Comparison of ENCODE assay signal across 14 mouse cellular contexts in the genomic region with DNA sequence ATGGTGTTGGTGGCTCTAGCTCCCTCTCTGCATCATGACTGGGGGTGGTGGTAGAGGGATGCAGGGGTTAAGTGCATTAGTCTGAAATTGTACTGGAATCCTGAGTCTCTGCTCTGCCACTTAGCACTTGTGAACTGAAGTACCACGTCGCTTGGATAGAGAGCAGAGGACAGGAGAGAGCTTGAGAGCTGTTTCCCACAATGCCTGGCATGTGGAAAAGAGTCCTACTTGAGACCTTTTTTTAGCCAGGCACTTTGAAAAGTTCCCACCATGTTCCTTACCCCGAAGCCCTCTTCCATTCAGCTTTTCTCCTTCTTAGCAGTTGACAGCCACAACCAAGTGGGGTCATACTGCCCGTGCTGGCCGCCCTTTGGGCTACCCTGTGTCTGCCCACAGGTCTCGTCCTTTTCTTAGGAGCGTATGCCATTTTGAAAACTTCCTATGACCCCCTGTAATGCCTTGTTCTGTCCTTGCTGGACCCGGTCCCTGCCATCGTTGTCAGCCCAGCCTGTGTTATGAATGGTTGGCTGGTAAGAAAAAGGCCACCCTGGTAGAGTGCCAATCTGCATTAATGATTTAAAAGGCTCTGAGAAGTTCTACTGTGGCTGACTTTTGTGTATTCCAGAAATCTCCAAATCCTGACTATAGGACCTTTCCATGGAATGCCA. TPM values are rescaled to one million over a fixed set of nuclear protein-coding genes. Genes with fewer than 3 reads are reported as not detected.
A peak's percentile ranks its signal among the peaks of the same experiment; 100 is the strongest.
DNase-seq lines count a peak whose midpoint lies in the region; ATAC-seq lines count a peak whose summit lies in the region.
"Had no signal": no experiment of that assay in that cellular context is flagged by ENCODE, and none has a peak within 500 bp of the region (broad histone marks: within the 10 kb centered on the region; RNA-seq: fewer than 3 reads in every experiment).

No protein-coding gene starts in this region.

- intact Hi-C loops in heart, postnatal 10 days (cut with DNase I): no loop called here

- peak; percentile 48 for DNase-seq in forebrain, embryonic 14.5 days (ENCODE audit: low spot score)
- no peak for DNase-seq in forebrain, embryonic 11.5 days (ENCODE audit: low spot score)
- no peak for DNase-seq in heart, postnatal 10 days
- DNase-seq in lung, adult 18-20 months: peak; percentile 64 to 76
- DNase-seq in lung, postnatal 10 days: no peak
- DNase-seq in kidney, postnatal 25 days: peak; percentile 78 to 79
- no peak for DNase-seq in adrenal gland, adult 18-20 months (ENCODE audit: low spot score in 2 of 2)
- DNase-seq: adrenal gland, postnatal 10 days; cerebellum, postnatal 14 days; right cerebral cortex, postnatal 25 days had no signal

- 47% methylated on average over 9 of the region's 9 CpGs for WGBS in forebrain, embryonic 14.5 days
- 62% methylated on average over 9 of the region's 9 CpGs for WGBS in forebrain, embryonic 11.5 days
- 39% methylated on average over 9 of the region's 9 CpGs for WGBS in heart, embryonic 16.5 days

- ATAC-seq in forebrain, embryonic 14.5 days: 0 out of 2 replicates have a peak, but pooled peaks have one; percentile 41
- no peak for ATAC-seq in forebrain, embryonic 11.5 days (replicated peaks; ENCODE audit: low FRiP score)
- ATAC-seq in heart, embryonic 16.5 days (replicated peaks; ENCODE audit: extremely low read depth, insufficient read depth, low FRiP score): no peak

- H3K36me3 ChIP-seq in forebrain, embryonic 14.5 days (ENCODE audit: control insufficient read depth, insufficient read depth, low read length): no peaks in the 10 kb centered on the region
- no peaks in the 10 kb centered on the region for H3K36me3 ChIP-seq in forebrain, embryonic 11.5 days (ENCODE audit: control insufficient read depth, insufficient read depth, low read length)
- no peaks in the 10 kb centered on the region for H3K36me3 ChIP-seq in heart, embryonic 16.5 days (ENCODE audit: control insufficient read depth, insufficient read depth)
- H3K36me3 ChIP-seq: limb, embryonic 13.5 days; midbrain, embryonic 12.5 days had no signal

- H3K27ac ChIP-seq in forebrain, embryonic 14.5 days (ENCODE audit: low read depth, low read length): no peak overlapping the region
- no peak overlapping the region for H3K27ac ChIP-seq in forebrain, embryonic 11.5 days (ENCODE audit: low read depth, low read length)
- H3K27ac ChIP-seq in heart, embryonic 16.5 days (ENCODE audit: low read length): peak overlapping the region; percentile 87
- H3K27ac ChIP-seq: left cerebral cortex, adult 2 months; limb, embryonic 13.5 days; midbrain, embryonic 12.5 days had no signal

- H3K9me3 ChIP-seq in forebrain, embryonic 14.5 days (replicated peaks; ENCODE audit: control insufficient read depth, low read length): no peaks in the 10 kb centered on the region
- no peaks in the 10 kb centered on the region for H3K9me3 ChIP-seq in forebrain, embryonic 11.5 days (ENCODE audit: control insufficient read depth, low read length)
- H3K9me3 ChIP-seq in heart, embryonic 16.5 days (replicated peaks; ENCODE audit: control insufficient read depth, low read length): no peaks in the 10 kb centered on the region
- H3K9me3 ChIP-seq: limb, embryonic 13.5 days; midbrain, embryonic 12.5 days had no signal

- no peaks in the 10 kb centered on the region; the same call in 1 of the 2 replicates for H3K27me3 ChIP-seq in forebrain, embryonic 14.5 days (replicated peaks; ENCODE audit: control insufficient read depth, insufficient read depth, low read length)
- H3K27me3 ChIP-seq in forebrain, embryonic 11.5 days (ENCODE audit: control insufficient read depth, insufficient read depth, low read length): no peaks in the 10 kb centered on the region
- no peaks in the 10 kb centered on the region; the same call in 1 of the 2 replicates for H3K27me3 ChIP-seq in heart, embryonic 16.5 days (ENCODE audit: control insufficient read depth, insufficient read depth, low read length)

- no peak overlapping the region for H3K4me2 ChIP-seq in forebrain, embryonic 14.5 days (ENCODE audit: low read length)
- no peak overlapping the region for H3K4me2 ChIP-seq in forebrain, embryonic 11.5 days (ENCODE audit: low read depth, low read length, severe bottlenecking)
- H3K4me2 ChIP-seq in heart, embryonic 16.5 days (ENCODE audit: low read depth, low read length): peak overlapping the region; percentile 28
- H3K4me2 ChIP-seq: limb, embryonic 13.5 days; midbrain, embryonic 12.5 days had no signal

- H3K4me1 ChIP-seq in forebrain, embryonic 14.5 days (ENCODE audit: control insufficient read depth, insufficient read depth, low read length): peaks cover 6% of the 10 kb centered on the region; the same call in 1 of the 2 replicates
- H3K4me1 ChIP-seq in forebrain, embryonic 11.5 days (replicated peaks; ENCODE audit: control insufficient read depth, insufficient read depth, low read length): peaks cover 6% of the 10 kb centered on the region; the same call in 1 of the 2 replicates
- peaks cover 90% of the 10 kb centered on the region for H3K4me1 ChIP-seq in heart, embryonic 16.5 days (ENCODE audit: control insufficient read depth, insufficient read depth, low read length)

- H3K4me3 ChIP-seq in forebrain, embryonic 14.5 days (ENCODE audit: low read depth, low read length): no peak overlapping the region
- no peak overlapping the region for H3K4me3 ChIP-seq in forebrain, embryonic 11.5 days (ENCODE audit: low read depth, low read length)
- no peak overlapping the region for H3K4me3 ChIP-seq in heart, embryonic 16.5 days (ENCODE audit: low read length)
- H3K4me3 ChIP-seq: left cerebral cortex, adult 2 months; limb, embryonic 13.5 days; midbrain, embryonic 12.5 days had no signal

- H3K9ac ChIP-seq in forebrain, embryonic 14.5 days (ENCODE audit: low read length): no peak overlapping the region
- no peak overlapping the region for H3K9ac ChIP-seq in forebrain, embryonic 11.5 days (ENCODE audit: low read length)
- no peak overlapping the region for H3K9ac ChIP-seq in heart, embryonic 16.5 days (ENCODE audit: low read length)
- H3K9ac ChIP-seq: limb, embryonic 13.5 days; midbrain, embryonic 12.5 days had no signal

RNA-seq across cellular contexts. Expression of gene Dab2ip, which starts 34.8 kb away (rescaled TPM):
- 29.7 and 37.9 TPM in 2 replicates for polyA plus RNA-seq in forebrain, embryonic 14.5 days (2014; fragmentation: Nextera tagmentation; extraction: Ambion mirVana)
- 51.5 and 52.2 TPM in 2 replicates for polyA plus RNA-seq in forebrain, embryonic 11.5 days (2014; fragmentation: Nextera tagmentation; extraction: Ambion mirVana)
- polyA plus RNA-seq in heart, embryonic 16.5 days (2015; fragmentation: Nextera tagmentation; extraction: Ambion mirVana): 27.1 and 32.9 TPM in 2 replicates
- total RNA-seq in heart, postnatal 10 days (2021): 10 to 100 TPM; 55.7 to 64.7 TPM
- 10 to 100 TPM; 43.5 to 87.3 TPM for total RNA-seq in adrenal gland, adult 18-20 months (2021)

Comparison
In these comparisons a context has a peak if more than half of its experiments do, and no peak if none do; other contexts are left out.
1. DNase-seq: peak in forebrain, embryonic 14.5 days (single experiment), lung, adult 18-20 months (2 of 2) and kidney, postnatal 25 days (2 of 2); none in forebrain, embryonic 11.5 days (single experiment), heart, postnatal 10 days (0 of 2), lung, postnatal 10 days (single experiment) and adrenal gland, adult 18-20 months (0 of 2).